Mouse (Mus musculus) heart, embryonic 15.5 days (tissue): ENCODE data around the gene Mogat2. TPM values are rescaled to one million over a fixed set of nuclear protein-coding genes. Genes with fewer than 3 reads are reported as not detected.

ENCODE experiments used
- ATAC-seq: fragments of 200-750 bp; cut with Nextera tagmentation; replicated peaks from 2 replicates; pipeline ENCODE4 v1.8.0; 2017; ENCODE audit warnings: low read depth, moderate TSS enrichment; ENCODE audit not compliant: insufficient number of reproducible peaks, insufficient read depth, low FRiP score
- H3K27ac ChIP-seq: fragments of 300-500 bp; sonication (generic); 2 replicates; pipeline ENCODE4 v1.5.1; 2015; ENCODE audit warnings: mild to moderate bottlenecking, inconsistent platforms
- H3K27me3 ChIP-seq: fragments of 300-500 bp; sonication (generic); 2 replicates; pipeline ENCODE4 v1.6.1; 2015; ENCODE audit warnings: inconsistent platforms
- H3K36me3 ChIP-seq: fragments of 300-500 bp; sonication (generic); 2 replicates; pipeline ENCODE4 v1.6.1; 2015; ENCODE audit warnings: mild to moderate bottlenecking, inconsistent platforms
- H3K4me1 ChIP-seq: fragments of 300-500 bp; sonication (generic); replicated peaks from 2 replicates; pipeline ENCODE4 v1.6.1; 2015; ENCODE audit warnings: inconsistent platforms
- H3K4me2 ChIP-seq: fragments of 300-500 bp; sonication (generic); 2 replicates; pipeline ENCODE4 v1.6.1; 2015; ENCODE audit warnings: inconsistent platforms, mild to moderate bottlenecking, moderate library complexity
- H3K4me3 ChIP-seq: fragments of 300-500 bp; sonication (generic); 2 replicates; pipeline ENCODE4 v1.5.1; 2015; ENCODE audit warnings: mild to moderate bottlenecking, inconsistent platforms
- H3K9ac ChIP-seq: fragments of 300-500 bp; sonication (generic); 2 replicates; pipeline ENCODE4 v1.6.1; 2015; ENCODE audit warnings: mild to moderate bottlenecking, inconsistent platforms
- H3K9me3 ChIP-seq: fragments of 300-500 bp; sonication (generic); replicated peaks from 2 replicates; pipeline ENCODE4 v1.6.1; 2016; ENCODE audit warnings: inconsistent platforms
- WGBS: fragments of 180-500 bp; shearing (Covaris S2); methylation state at CpG from one replicate; pipeline ENCODE4 v1.1.7; 2015; ENCODE audit warnings: mixed read lengths; 5-methylcytosine and 5-hydroxymethylcytosine counted together
- polyA plus RNA-seq: library from polyadenylated mRNA; unstranded; fragments of >200 nt; fragmentation: Nextera tagmentation; extraction: Ambion mirVana; gene quantifications from 2 replicates; pipeline ENCODE4 v1.2.1, GENCODE M21; 2015

The Mogat2 gene
- polyA plus RNA-seq, 1 experiment from 2014 or later: 0.74 TPM

- H3K27ac ChIP-seq: peak overlapping the region; percentile 52
- peak; percentile 56 for ATAC-seq
- WGBS: 17% methylated on average over 8 of the region's 8 CpGs
Measured at GRCm38 (mm10) chr7:99215347-99215855, 23.0 kb downstream of the Mogat2 start.

GRCm38 (mm10) chr7:99214621-99215185, 23.7 kb downstream of the Mogat2 start:
- H3K36me3 ChIP-seq: no peaks in the 10 kb centered on the region
- no peak overlapping the region for H3K4me3 ChIP-seq
- WGBS: 84% methylated on average over 10 of the region's 10 CpGs
- H3K4me2 ChIP-seq: no peak overlapping the region
- H3K27me3 ChIP-seq: no peaks in the 10 kb centered on the region
- H3K4me1 ChIP-seq: peaks cover 38% of the 10 kb centered on the region
- no peak overlapping the region for H3K27ac ChIP-seq
- H3K9me3 ChIP-seq: no peaks in the 10 kb centered on the region
- ATAC-seq: no peak
- H3K9ac ChIP-seq: no peak overlapping the region

More at GRCm38 (mm10) chr7:99215347-99215855, 23.0 kb downstream of the Mogat2 start:
- H3K9ac ChIP-seq: no peak overlapping the region
- H3K36me3 ChIP-seq: no peaks in the 10 kb centered on the region
- no peaks in the 10 kb centered on the region for H3K9me3 ChIP-seq
- H3K4me3 ChIP-seq: no peak overlapping the region
- H3K4me1 ChIP-seq: peaks cover 38% of the 10 kb centered on the region
- no peak overlapping the region for H3K4me2 ChIP-seq
- no peaks in the 10 kb centered on the region for H3K27me3 ChIP-seq

DNA sequence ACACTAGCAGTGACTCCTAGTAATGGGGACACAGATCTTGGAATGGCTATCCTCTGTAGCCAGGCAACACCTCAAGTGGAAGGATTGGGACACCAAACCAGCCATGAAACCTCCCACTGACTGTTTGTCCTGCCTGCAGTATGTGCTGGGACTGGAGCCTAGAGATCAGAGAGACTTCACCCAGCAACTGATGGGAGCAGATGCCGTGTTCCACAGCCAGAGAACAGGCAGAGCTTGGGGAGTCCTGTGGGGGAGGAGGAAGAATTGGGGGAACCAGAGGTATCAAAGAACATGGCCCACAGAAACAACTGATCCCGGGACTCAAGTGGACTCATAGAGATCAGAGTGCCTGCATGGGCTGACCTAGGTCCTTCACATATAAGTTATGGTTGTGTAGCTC, 24.7 kb downstream of the Mogat2 start:
- Histone ChIP-seq H3K27me3 (no peaks in the 10 kb centered on the region), H3K27ac (no peak overlapping the region), H3K4me3 (no peak overlapping the region), H3K4me2 (no peak overlapping the region), H3K9ac (no peak overlapping the region), H3K4me1 (peaks cover 38% of the 10 kb centered on the region), H3K36me3 (no peaks in the 10 kb centered on the region), H3K9me3 (no peaks in the 10 kb centered on the region)
- WGBS: 84% methylated on average over 2 of the region's 2 CpGs
- ATAC-seq: no peak

DNA sequence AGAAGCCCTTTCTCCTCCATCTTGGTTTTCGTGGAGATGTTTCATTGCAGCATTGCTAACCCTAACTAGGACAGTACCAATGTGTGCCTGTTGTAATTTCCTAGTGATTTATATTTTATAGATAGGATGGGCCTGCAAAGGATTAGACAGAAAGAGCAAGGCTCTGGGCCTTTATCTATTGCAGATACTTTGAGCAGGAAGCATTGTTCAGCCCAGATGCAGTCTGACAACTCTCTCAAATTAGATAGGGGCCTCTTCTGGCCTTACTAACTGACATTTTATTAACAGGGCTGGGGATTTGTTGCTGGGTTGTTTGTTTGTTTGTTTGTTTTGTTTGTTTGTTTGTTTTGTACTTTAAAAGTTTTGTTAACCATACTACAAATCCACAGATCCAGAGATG, 25.4 kb downstream of the Mogat2 start:
- Histone ChIP-seq H3K27me3 (no peaks in the 10 kb centered on the region), H3K36me3 (no peaks in the 10 kb centered on the region), H3K27ac (no peak overlapping the region), H3K4me3 (no peak overlapping the region), H3K4me2 (no peak overlapping the region), H3K9ac (no peak overlapping the region), H3K4me1 (peaks cover 33% of the 10 kb centered on the region), H3K9me3 (no peaks in the 10 kb centered on the region)
- no peak for ATAC-seq
- WGBS: 84% methylated on average over 1 of the region's 1 CpGs

- no peak for ATAC-seq
- no peaks in the 10 kb centered on the region for H3K9me3 ChIP-seq
- no peak overlapping the region for H3K4me3 ChIP-seq
- no peaks in the 10 kb centered on the region for H3K4me1 ChIP-seq
- no peaks in the 10 kb centered on the region for H3K36me3 ChIP-seq
- no peak overlapping the region for H3K4me2 ChIP-seq
- no peak overlapping the region for H3K9ac ChIP-seq
- no peak overlapping the region for H3K27ac ChIP-seq
- WGBS: 77% methylated on average over 4 of the region's 4 CpGs
- H3K27me3 ChIP-seq: no peaks in the 10 kb centered on the region
Measured at GRCm38 (mm10) chr7:99208704-99209103, 29.7 kb downstream of the Mogat2 start.

GRCm38 (mm10) chr7:99206364-99206763, 32.1 kb downstream of the Mogat2 start:
- Histone ChIP-seq H3K4me2 (no peak overlapping the region), H3K9me3 (no peaks in the 10 kb centered on the region), H3K36me3 (no peaks in the 10 kb centered on the region), H3K27me3 (no peaks in the 10 kb centered on the region), H3K4me1 (peaks cover 9% of the 10 kb centered on the region), H3K4me3 (no peak overlapping the region), H3K27ac (no peak overlapping the region), H3K9ac (no peak overlapping the region)
- 68% methylated on average over 7 of the region's 7 CpGs for WGBS
- ATAC-seq: no peak

- H3K4me1 ChIP-seq: peaks cover 15% of the 10 kb centered on the region
- H3K4me3 ChIP-seq: no peak overlapping the region
- no peaks in the 10 kb centered on the region for H3K27me3 ChIP-seq
- no peak overlapping the region for H3K4me2 ChIP-seq
- no peaks in the 10 kb centered on the region for H3K9me3 ChIP-seq
- peak; percentile 44 for ATAC-seq
- WGBS: 52% methylated on average over 7 of the region's 7 CpGs
- H3K27ac ChIP-seq: peak overlapping the region; percentile 85
- H3K9ac ChIP-seq: no peak overlapping the region
- H3K36me3 ChIP-seq: no peaks in the 10 kb centered on the region
Measured at GRCm38 (mm10) chr7:99202163-99202562, 36.3 kb downstream of the Mogat2 start.

GRCm38 (mm10) chr7:99200290-99200689, 38.1 kb downstream of the Mogat2 start:
- no peaks in the 10 kb centered on the region for H3K27me3 ChIP-seq
- peaks cover 15% of the 10 kb centered on the region for H3K4me1 ChIP-seq
- H3K9me3 ChIP-seq: no peaks in the 10 kb centered on the region
- H3K4me2 ChIP-seq: no peak overlapping the region
- H3K4me3 ChIP-seq: no peak overlapping the region
- WGBS: 38% methylated on average over 4 of the region's 4 CpGs
- H3K9ac ChIP-seq: no peak overlapping the region
- no peaks in the 10 kb centered on the region for H3K36me3 ChIP-seq
- H3K27ac ChIP-seq: no peak overlapping the region
- no peak; the same call in 1 of the 2 replicates for ATAC-seq

DNA sequence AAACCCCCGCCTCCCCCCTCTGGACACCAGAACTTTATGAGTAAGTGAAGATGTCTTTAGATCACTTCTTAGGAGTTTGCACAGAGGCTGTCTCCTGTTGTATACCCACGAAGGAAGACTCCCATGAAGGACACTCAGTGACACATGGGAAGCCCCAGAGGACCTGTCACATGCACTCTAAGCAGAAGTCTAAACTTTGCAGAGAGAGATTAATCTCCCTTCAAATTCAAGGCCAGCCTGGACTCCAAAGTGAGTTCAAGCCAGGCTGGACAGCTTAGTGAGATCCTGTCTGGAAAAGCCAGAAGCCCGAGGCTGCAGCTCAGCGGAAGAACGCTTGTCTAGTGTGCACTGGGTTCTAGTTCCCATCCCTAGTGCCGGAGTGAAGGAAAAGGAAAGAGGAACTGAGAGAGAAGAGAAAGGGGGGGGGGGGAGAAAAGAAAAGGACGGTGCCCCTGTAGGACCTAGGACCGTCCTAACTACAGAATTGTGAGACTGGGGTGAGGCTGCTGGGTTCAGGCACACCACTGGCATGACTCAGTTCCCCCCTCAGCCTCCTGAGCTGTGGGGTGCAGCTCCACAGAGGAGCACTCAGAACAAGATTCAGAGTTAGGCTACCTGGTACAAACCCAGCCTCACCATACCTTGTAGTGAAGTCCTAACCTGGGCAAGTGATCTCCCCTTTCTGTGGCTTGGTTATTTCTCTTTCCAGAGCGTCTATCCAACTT, 38.8 kb downstream of the Mogat2 start:
- no peak overlapping the region for H3K27ac ChIP-seq

GRCm38 (mm10) chr7:99198811-99199210, 39.6 kb downstream of the Mogat2 start:
- 85% methylated on average over 2 of the region's 2 CpGs for WGBS
- Histone ChIP-seq H3K9me3 (no peaks in the 10 kb centered on the region), H3K4me2 (no peak overlapping the region), H3K27me3 (no peaks in the 10 kb centered on the region), H3K27ac (no peak overlapping the region), H3K4me1 (peaks cover 15% of the 10 kb centered on the region), H3K9ac (no peak overlapping the region), H3K36me3 (no peaks in the 10 kb centered on the region), H3K4me3 (no peak overlapping the region)
- ATAC-seq: no peak

More for the DNA sequence above, 38.8 kb downstream of the Mogat2 start:
- Histone ChIP-seq H3K9me3 (no peaks in the 10 kb centered on the region), H3K9ac (no peak overlapping the region), H3K4me1 (peaks cover 15% of the 10 kb centered on the region), H3K36me3 (no peaks in the 10 kb centered on the region), H3K4me2 (no peak overlapping the region), H3K4me3 (no peak overlapping the region), H3K27me3 (no peaks in the 10 kb centered on the region)
- WGBS: 80% methylated on average over 9 of the region's 9 CpGs
- no peak for ATAC-seq

DNA sequence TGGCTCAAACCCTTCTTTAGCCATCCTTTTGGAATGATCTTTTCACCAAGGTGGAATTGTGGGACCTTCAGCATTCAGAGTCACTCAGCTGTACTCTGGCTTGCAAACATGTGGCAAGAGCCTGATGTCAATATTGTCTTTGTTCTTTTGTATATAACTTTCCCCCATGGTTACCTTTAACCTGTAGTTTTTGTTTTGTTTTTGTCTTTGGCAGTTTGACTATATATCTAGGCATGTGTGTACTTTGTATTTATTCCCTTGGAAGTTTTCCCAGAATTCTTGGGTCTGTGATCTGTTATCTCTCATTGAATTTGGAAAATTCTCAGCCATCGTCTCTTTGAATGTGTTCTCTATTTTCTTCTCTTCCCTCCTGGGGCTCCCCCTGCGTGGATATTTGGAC, 43.9 kb downstream of the Mogat2 start:
- H3K4me1 ChIP-seq: no peaks in the 10 kb centered on the region
- no peak overlapping the region for H3K9ac ChIP-seq
- no peaks in the 10 kb centered on the region for H3K9me3 ChIP-seq
- no peaks in the 10 kb centered on the region for H3K27me3 ChIP-seq
- 53% methylated on average over 2 of the region's 2 CpGs for WGBS
- no peaks in the 10 kb centered on the region for H3K36me3 ChIP-seq
- no peak overlapping the region for H3K4me2 ChIP-seq
- ATAC-seq: no peak
- H3K4me3 ChIP-seq: no peak overlapping the region
- no peak overlapping the region for H3K27ac ChIP-seq

DNA sequence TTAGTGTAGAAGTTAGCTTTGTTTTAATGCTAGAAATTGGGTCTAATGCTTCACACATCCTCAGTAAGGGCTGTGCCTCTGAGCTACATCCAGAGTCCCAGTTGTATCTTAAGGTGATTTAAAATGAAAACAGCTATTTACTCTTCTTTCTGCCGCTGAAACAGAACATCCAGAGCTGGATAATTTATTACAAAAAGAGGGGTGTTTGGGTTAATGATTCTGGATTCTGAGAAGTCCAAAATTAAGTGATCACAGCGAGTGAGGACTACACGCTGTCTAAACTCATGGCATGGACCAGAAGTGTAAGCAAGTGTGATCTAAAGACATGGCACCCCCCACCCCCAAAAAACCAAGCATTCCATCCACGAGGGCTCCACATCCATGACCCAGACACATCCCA, 44.5 kb downstream of the Mogat2 start:
- WGBS: 79% methylated on average over 4 of the region's 4 CpGs
- no peaks in the 10 kb centered on the region for H3K36me3 ChIP-seq
- H3K4me1 ChIP-seq: no peaks in the 10 kb centered on the region
- no peak overlapping the region for H3K4me3 ChIP-seq
- no peak for ATAC-seq
- H3K27me3 ChIP-seq: no peaks in the 10 kb centered on the region
- H3K9me3 ChIP-seq: no peaks in the 10 kb centered on the region
- no peak overlapping the region for H3K27ac ChIP-seq
- H3K9ac ChIP-seq: no peak overlapping the region
- H3K4me2 ChIP-seq: no peak overlapping the region
